Mouse (Mus musculus) cortical plate, adult 2 months (tissue): ENCODE data around the gene Ndrg4. TPM values are rescaled to one million over a fixed set of nuclear protein-coding genes. Genes with fewer than 3 reads are reported as not detected.
A peak's percentile ranks its signal among the peaks of the same experiment; 100 is the strongest.

Experiments used
- H3K27ac ChIP-seq: fragments of 200-500 bp; 2 replicates; pipeline ENCODE4 v1.5.1; 2012; ENCODE audit warnings: low read length, control low read depth, inconsistent platforms; ENCODE audit not compliant: insufficient read depth
- H3K4me1 ChIP-seq: fragments of 200-500 bp; 2 replicates; pipeline ENCODE4 v1.6.1; 2011; ENCODE audit warnings: low read length; ENCODE audit not compliant: control insufficient read depth, insufficient read depth
- H3K4me3 ChIP-seq: fragments of 200-500 bp; 2 replicates; pipeline ENCODE4 v1.5.1; 2011; ENCODE audit warnings: mild to moderate bottlenecking, low read length, control low read depth; ENCODE audit not compliant: insufficient read depth
- CTCF ChIP-seq: fragments of 200-500 bp; IDR thresholded peaks from 2 replicates; pipeline ENCODE4 v1.5.1; 2011; ENCODE audit warnings: mild to moderate bottlenecking, control low read depth, low read length; ENCODE audit not compliant: insufficient read depth; ENCODE audit errors: extremely low read depth
- POLR2A ChIP-seq: fragments of 200-500 bp; IDR thresholded peaks from 2 replicates; pipeline ENCODE4 v1.6.1; 2011; ENCODE audit warnings: mild to moderate bottlenecking, low read length, control low read depth; ENCODE audit not compliant: insufficient read depth; ENCODE audit errors: extremely low read depth
- polyA plus RNA-seq: library from polyadenylated mRNA; depleted of rRNA; stranded (reverse); fragments of >200 nt; gene quantifications from 2 replicates; pipeline ENCODE4 v1.2.3, GENCODE M21; 2012

Ndrg4 gene
- polyA plus RNA-seq, 1 experiment: 1,995 TPM

- H3K4me3 ChIP-seq: peak overlapping the region; percentile 85; the same call in 1 of the 2 replicates
- TF ChIP-seq CTCF (no peak), POLR2A (no peak)
- peaks cover 18% of the 10 kb centered on the region for H3K4me1 ChIP-seq
- no peak overlapping the region for H3K27ac ChIP-seq
Measured at GRCm38 (mm10) chr8:95701809-95702208, 25.0 kb downstream of the Ndrg4 start.

- TF ChIP-seq CTCF (no peak), POLR2A (peak; percentile 100)
- H3K4me1 ChIP-seq: peaks cover 16% of the 10 kb centered on the region
- H3K27ac ChIP-seq: peak overlapping the region; percentile 87
- peak overlapping the region; percentile 85 for H3K4me3 ChIP-seq
Measured at GRCm38 (mm10) chr8:95702480-95703446, 26.0 kb downstream of the Ndrg4 start.

DNA sequence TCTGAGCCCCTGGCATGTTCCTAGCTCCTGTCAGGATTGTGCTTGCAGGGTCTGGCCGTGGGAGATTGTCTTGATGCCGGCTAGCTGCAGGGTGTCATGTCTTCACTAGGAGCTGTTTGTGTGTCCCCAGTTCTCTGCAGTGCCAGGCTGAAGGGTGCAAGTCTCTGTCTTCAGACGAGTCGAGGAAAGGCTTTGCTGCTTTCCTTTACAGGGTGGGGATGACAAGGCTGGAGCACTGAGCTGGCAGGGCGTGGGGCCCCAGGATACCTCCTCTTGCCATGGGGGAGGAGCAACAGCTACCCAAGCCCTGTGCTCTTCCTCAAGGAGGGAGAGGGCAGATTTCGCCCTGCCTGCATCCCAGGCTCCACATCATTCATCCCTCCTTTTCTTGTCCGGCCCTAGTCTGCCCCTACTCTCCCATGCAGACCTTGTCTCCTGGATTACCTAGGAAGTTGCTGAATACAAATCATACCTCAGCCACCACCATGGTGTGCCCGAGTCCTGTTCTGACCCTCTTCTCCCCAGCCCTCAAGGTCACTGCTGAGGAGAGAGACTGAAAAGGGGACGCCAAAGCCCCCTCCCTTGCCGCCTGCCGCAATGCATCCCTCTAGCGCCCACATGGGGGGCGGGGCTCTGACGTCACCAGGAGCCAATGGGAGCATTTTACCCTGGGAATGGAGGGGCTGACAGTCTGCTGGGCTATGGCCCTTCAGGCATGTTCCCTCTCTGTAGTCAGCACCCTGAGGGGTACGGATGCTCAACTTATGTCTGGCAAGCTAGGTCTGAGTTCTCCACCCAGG is 26.9 kb downstream of the Ndrg4 start:
- Histone ChIP-seq H3K4me3 (peak overlapping the region; percentile 85), H3K27ac (peak overlapping the region; percentile 87), H3K4me1 (peaks cover 14% of the 10 kb centered on the region)
- TF ChIP-seq POLR2A: peak; percentile 81
- TF ChIP-seq CTCF: no peak

DNA sequence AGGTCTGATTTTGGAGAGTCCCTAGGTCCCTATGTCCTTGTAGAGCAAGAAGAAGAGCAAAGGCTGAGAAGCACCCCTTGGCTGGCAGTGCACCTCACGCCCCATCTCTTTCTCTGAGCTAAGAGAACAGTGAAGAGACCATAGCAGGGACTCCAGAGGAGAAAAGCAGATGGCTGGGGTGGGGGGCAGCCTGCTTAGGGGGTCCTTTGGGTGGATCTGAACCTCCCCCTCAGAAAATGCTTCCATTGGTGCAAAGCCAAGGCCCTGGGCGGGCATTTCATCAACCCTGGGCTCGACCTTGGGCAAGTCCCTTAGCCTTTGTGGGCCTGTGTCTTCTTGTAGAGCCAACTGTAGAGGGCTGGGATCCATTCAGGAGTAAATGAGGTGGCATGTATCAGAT is 27.8 kb downstream of the Ndrg4 start:
- Histone ChIP-seq H3K27ac (0 out of 2 replicates have a peak overlapping the region, but pooled peaks have one; percentile 4), H3K4me3 (peak overlapping the region; percentile 85), H3K4me1 (peaks cover 10% of the 10 kb centered on the region)
- no peak for TF ChIP-seq CTCF
- TF ChIP-seq POLR2A: no peak

DNA sequence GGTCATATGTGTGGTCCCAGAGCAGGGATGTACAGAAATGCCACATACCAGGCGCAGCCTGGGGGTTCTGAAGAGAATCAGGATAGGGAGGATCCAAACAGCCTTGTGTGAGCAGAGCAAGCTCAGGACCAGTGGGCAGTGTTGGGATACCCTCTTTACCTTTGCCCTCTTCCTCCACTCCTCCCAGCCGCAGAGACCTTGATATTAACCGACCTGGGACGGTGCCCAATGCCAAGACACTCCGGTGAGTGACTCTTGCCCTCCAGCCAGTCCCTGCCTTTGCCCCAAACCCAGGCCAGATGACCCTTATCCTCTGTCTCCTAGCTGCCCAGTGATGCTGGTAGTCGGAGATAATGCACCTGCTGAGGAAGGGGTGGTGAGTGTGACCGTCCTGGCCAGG is 32.8 kb downstream of the Ndrg4 start:
- TF ChIP-seq POLR2A: no peak
- no peak for TF ChIP-seq CTCF
- Histone ChIP-seq H3K4me3 (no peak overlapping the region; the same call in 1 of the 2 replicates), H3K27ac (no peak overlapping the region), H3K4me1 (peaks cover 3% of the 10 kb centered on the region; the same call in 1 of the 2 replicates)

DNA sequence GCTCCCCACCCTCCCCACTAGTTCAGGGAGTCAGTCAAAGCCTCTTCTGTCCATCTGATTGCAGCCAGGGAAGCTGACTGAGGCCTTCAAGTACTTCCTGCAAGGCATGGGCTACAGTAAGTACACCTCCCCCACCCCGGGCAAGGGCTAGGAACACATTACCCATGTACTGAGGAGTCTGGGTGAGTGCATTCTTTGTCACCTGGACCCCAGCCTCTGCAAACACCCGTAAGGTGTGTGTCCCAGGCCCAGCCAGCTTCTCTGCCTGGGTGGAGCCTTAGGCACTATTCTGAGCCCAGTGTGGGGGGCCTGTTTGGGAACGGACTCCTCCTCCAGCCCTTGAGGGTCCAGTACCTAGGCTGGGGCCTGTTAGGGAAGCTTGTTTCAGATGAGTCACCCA is 34.2 kb downstream of the Ndrg4 start:
- TF ChIP-seq POLR2A (no peak), CTCF (no peak)
- Histone ChIP-seq H3K4me1 (peaks cover 1% of the 10 kb centered on the region; the same call in 1 of the 2 replicates), H3K4me3 (no peak overlapping the region)

DNA sequence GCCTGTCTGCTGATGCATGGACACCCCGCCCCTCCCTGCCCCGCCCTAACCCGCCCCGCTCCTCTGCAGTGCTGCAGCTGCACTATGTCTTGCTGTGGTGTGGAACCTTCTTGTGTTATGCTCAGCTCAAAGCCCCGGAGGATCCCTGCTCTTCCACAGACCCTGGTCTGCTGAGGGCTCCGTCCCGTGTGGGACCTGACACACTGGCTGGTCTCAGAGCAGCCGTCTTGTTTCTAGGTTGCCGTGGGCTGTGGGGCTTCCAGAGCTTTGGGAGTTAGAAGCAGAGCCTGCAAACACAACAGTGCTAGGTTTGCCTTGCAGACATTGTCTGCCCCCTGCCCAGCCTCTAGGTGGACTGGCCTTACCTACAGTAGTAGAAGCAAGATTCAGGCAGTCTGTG is 35.6 kb downstream of the Ndrg4 start:
- Histone ChIP-seq H3K27ac (no peak overlapping the region), H3K4me3 (no peak overlapping the region), H3K4me1 (peaks cover 3% of the 10 kb centered on the region; the same call in 1 of the 2 replicates)
- no peak for TF ChIP-seq CTCF
- no peak for TF ChIP-seq POLR2A

More for the DNA sequence above, 34.2 kb downstream of the Ndrg4 start:
- no peak overlapping the region for H3K27ac ChIP-seq

GRCm38 (mm10) chr8:95713100-95714010 is 36.6 kb downstream of the Ndrg4 start:
- Histone ChIP-seq H3K27ac (no peak overlapping the region), H3K4me3 (no peak overlapping the region), H3K4me1 (peaks cover 3% of the 10 kb centered on the region; the same call in 1 of the 2 replicates)
- TF ChIP-seq POLR2A: peak; percentile 57; the same call in 1 of the 2 replicates
- TF ChIP-seq CTCF: peak; percentile 66
